Mouse (Mus musculus): ENCODE results near the gene Nradd.

The Nradd gene

DNA sequence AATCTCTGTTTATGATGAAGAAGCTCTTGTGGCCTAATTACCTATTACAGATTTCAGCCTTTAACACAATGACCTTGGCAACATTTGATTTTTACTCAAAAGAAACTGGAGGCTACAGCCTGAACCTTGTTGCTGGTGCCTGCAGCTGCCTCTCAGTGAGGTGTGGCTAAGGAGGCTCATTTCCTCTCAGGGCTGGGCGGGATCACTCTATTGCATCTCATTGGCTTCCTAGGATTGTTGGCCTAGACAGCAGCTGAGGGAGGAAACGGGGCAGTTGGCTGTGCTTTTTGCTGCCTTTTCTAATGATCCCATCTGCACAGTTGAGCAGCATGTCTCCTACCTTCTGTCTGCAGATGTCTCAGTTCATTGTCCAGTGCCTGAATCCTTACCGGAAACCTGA, 7.2 kb downstream of the Nradd start:
- DNase-seq (ENCODE audit: low read depth, low spot score): no peak

DNA sequence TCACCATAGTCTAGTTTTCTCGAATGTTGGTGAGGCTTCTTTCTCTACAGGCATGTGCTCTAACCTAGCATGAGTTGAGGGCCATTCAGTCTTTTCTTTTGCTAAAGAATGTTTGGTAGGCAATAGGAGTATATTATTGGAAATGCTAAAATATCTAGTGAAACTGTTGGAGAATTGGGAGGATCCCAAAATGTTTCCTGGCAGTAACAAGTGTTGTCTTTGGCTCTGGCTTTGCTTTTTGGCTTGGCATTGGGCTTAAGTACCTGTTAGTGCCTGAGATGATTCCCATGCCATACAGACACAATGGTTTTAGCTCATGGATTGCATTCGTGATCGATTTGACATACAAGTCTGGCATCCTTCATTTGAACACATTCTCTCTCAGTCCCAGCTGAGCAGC, 12.8 kb downstream of the Nradd start:
- DNase-seq (ENCODE audit: low read depth, low spot score): no peak

DNA sequence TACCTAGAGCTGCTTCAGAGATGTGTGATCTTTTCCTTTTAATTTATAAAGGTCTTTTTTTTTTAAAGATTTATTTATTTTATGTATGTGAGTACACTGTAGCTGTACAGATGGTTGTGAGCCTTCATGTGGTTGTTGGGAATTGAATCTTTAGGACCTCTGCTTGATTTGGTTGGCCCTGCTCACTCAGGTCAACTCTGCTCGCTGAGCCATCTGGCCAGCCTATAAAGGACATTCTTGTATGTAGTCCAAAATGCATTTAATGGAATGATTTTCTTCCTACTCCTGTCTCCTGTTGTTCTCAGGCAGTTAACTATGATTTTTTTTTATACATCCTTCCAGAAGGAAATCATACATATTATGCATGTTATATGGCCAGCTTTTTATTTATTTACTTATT, 40.7 kb downstream of the Nradd start:
- DNase-seq (ENCODE audit: low read depth, low spot score): no peak

DNA sequence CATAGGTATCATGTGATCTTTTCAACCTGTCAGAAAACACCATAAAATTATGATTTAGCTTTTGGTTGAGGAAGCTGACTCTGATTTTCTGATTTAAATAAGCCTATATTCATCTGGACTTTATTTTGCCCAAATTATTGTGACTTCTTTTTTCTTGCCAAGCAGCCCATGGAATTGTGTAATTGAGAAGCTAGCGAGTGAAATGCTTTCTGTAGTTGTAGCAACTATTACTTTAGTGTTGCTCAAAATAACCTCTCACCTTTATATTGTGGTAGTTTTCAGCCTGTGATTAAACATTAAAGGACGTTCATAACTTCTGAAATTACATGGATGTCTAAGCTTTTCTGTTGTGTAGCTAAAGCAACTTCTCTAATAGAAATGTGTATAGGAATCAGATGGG, 42.1 kb downstream of the Nradd start:
- DNase-seq (ENCODE audit: low read depth, low spot score): no peak

Data from A20 (cell line).